Mouse (Mus musculus) ES-E14 (cell line): Measurements from ENCODE around the gene Rtl8a.
"Not testable (repeated sequence)": the region's sequence is repeated elsewhere in the genome, so short reads cannot be mapped to it uniquely, and the experiment has no call there.

Source experiments
- CHD2 ChIP-seq: IDR thresholded peaks from 2 replicates; pipeline ENCODE4 v1.6.1; 2014; ENCODE audit warnings: mild to moderate bottlenecking, low read depth, low read length, inconsistent platforms
- HCFC1 ChIP-seq: IDR thresholded peaks from 2 replicates; pipeline ENCODE4 v1.6.1; 2012; ENCODE audit warnings: low read length, inconsistent platforms, borderline replicate concordance; ENCODE audit not compliant: insufficient read depth
- MAFK ChIP-seq: IDR thresholded peaks from 2 replicates; pipeline ENCODE4 v1.6.1; 2014; ENCODE audit warnings: mild to moderate bottlenecking, low read depth, low read length, inconsistent platforms; ENCODE audit not compliant: insufficient read depth
- ZC3H11A ChIP-seq: IDR thresholded peaks from 2 replicates; pipeline ENCODE4 v1.6.1; 2012; ENCODE audit warnings: low read depth, mild to moderate bottlenecking, inconsistent platforms, low read length, borderline replicate concordance
- ZNF384 ChIP-seq: IDR thresholded peaks from 2 replicates; pipeline ENCODE4 v1.6.1; 2012; ENCODE audit warnings: low read depth, low read length, inconsistent platforms

DNA sequence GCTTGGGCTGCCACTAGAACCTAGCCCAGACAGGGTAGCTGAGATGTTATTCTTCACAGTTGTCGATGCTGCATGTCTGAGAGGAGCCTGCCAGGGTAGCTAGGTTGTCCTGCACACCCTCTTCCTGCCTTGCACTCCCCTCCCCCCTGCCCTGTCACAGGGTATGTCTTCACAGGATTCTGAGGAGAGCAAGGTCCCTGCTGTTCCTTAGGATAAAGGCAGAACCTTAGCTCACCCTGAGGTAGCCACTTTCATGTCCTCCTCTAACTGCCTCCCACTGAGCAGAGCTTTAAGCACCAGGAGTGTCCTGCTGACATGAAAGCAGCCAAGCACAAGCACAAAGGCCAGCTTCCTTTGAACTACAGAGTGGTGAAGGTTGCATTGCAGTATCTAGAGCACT, 37.3 kb downstream of the Rtl8a start:
- TF ChIP-seq MAFK, CHD2, ZC3H11A, ZNF384, HCFC1: not testable (repeated sequence)
